Mouse (Mus musculus) c-Kit-positive CD71-positive TER-119-negative erythroid progenitor cells, embryonic 14.5 days (primary cell): ENCODE results near the gene Epm2aip1.

Experiments used
- DNase-seq: peaks from one replicate; pipeline ENCODE4 v3.0.0-alpha.2; 2013; ENCODE audit warnings: low read depth

The Epm2aip1 gene

DNA sequence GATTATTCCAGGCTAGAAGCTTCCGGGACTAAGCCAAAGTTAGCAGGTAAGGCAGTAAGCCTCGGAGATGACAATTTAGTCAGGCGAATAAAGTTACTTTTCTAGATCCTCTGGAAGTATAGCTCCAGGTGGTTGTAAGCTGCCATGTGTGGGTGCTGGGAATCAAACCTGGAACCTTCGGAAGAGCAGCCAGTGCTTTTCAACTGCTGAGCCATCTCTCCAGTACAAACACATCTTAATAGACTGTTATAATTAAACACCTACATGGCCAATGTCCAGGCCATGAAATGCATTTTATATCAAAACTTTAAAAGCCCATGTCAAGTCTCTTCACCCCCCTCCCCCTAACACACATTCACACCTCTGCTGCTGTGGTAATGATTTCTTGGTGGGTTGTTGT, 16.2 kb downstream of the Epm2aip1 start:
- DNase-seq: no peak

GRCm38 (mm10) chr9:111289294-111289831, 17.6 kb downstream of the Epm2aip1 start:
- no peak for DNase-seq

DNA sequence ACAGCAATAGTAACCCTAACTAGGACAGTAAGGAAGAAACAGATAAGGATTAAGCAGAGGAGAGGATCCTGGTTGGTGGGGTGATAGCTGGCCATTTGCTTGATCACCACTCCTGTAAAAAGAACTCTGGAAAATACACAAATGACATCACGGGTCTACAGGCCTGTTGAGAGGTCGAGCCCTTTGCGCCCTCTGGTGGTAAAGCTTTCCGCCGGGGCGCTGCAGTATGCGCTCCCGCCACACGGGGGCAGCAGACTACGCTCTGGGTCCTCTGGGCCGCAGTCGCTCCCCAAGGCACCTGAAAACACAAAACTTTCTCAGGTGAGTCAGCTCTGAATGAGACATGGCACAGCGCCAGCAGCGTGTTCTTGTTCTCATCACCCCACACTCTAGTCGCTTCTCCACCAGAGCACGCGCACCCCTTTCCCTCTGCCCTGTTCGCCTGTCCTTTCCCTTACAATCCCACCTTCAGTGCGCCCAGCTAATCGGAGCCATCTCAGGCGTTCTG, 18.2 kb downstream of the Epm2aip1 start:
- DNase-seq: peak; percentile 71

DNA sequence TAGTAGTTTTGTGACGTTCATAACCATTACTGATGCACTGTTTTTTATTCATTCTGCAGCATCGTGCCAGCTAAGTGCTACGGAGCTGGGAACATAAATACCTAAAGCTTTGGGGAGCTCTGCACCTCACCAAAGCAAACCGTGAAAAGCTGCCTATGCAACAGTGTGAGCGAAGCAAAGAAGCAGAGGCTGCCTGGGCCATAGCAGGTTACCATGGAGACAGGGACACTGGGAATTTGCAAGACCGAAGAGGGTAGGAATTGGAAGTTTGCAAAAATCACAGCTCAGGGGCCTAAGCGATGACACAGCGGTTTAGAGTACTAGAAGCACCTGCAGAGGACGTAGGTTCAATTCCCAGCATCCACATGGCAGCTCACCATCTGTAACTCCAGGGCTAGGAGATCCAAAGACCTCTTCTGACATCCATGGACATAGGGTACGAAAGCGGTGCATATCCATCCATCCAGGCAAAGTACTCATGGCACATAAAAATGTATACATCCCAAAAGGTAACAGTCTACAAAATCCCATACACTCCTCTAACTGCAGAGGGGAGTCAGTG, 18.9 kb downstream of the Epm2aip1 start:
- DNase-seq: no peak

DNA sequence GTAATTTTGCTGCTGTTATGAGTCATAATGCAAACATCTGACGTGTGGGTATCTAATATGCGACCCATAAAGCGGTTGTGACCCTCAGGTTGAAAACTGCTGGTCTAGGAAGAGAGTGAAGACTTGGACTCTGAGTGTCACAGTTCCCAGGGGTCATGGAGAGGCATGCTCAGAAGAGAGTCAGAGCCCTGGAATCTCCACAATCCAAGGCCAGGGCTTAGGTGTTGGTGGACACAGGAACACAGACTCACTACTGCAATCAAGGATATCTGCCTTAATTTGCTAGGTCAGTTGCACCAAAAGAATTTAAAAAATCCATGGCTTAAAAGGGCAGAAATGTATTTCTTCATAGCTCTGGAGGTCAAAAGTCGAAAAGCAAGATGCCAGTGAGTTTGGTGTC, 21.5 kb downstream of the Epm2aip1 start:
- no peak for DNase-seq

GRCm38 (mm10) chr9:111294911-111295310, 23.2 kb downstream of the Epm2aip1 start:
- no peak for DNase-seq

- no peak for DNase-seq
Observed at GRCm38 (mm10) chr9:111295323-111295722, 23.6 kb downstream of the Epm2aip1 start.

- DNase-seq: no peak
Observed at GRCm38 (mm10) chr9:111296433-111296832, 24.7 kb downstream of the Epm2aip1 start.

DNA sequence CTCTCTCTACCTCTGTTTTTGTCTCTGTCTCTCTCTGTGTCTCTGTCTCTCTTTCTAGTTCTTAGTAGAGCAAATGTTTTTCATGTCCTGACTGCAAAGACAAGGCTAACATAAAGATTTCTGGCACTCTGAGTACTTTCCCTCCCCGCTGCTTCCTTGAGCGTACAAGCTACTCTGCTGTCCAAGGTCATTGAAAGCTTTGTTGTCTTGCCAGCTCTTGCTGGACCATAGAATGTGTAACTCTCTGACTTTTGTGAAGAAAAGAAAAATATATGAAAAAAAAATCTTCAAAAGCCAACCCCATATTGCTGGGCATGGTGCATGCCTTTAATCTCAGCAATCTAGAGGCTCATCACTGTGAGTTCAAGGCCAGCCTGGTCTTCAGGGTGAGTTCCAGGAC, 26.9 kb downstream of the Epm2aip1 start:
- DNase-seq: no peak

DNA sequence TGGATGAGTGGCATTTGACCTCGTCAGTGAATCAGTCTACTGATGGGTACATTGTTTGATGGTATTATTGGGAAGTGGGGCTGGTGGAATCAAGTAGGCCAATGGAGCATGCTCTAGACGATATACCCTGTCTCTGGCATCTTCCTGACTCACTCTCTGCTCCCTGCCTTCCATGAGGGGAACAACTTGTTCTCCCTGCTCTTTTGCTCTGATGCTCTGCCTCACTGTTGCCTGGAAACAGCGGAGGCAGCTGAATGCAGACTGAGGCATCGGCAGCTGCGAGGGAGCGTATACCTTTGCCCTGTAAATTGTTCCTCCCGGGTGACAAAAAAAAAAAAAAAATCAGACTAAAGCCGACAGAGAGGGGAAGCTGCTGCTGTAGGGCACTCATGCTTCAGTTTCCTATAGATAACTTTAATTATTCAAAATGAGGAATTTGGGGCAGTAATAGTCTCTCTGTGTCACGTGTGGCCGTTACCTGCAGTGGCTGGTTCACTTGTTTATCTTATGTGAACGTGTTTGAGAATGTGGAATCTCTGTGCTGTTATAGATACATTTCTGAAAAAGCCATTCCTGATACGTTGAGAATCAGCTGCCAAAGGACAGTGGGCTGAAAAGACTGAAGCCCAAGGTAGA, 30.6 kb downstream of the Epm2aip1 start:
- no peak for DNase-seq

GRCm38 (mm10) chr9:111304036-111304435, 32.3 kb downstream of the Epm2aip1 start:
- no peak for DNase-seq

DNA sequence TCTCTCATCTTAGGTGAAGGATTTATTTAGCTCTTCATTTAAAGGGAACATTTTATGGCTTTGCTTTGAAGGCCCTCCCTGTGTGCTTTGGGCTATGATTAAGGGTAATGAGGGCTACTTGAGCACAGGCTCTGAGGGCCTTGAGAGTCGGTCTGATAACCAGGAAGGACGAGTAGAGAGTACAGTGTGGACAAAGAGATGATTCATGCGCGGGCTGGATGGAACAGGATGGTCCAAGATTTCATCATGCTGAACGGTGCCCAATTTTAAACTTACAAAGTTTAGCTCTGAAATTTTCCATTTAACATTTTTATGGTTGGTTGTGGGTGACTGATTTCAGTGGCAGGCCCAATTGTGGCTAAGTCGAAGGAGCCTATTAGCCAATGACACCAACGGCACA, 34.4 kb downstream of the Epm2aip1 start:
- no peak for DNase-seq

- no peak for DNase-seq
Observed at GRCm38 (mm10) chr9:111311031-111311842, 39.5 kb downstream of the Epm2aip1 start, which contains the start of gene Trank1. TSS of gene Trank1 (plus strand) at chr9:111311739.

GRCm38 (mm10) chr9:111311843-111312441, 40.2 kb downstream of the Epm2aip1 start:
- DNase-seq: no peak

DNA sequence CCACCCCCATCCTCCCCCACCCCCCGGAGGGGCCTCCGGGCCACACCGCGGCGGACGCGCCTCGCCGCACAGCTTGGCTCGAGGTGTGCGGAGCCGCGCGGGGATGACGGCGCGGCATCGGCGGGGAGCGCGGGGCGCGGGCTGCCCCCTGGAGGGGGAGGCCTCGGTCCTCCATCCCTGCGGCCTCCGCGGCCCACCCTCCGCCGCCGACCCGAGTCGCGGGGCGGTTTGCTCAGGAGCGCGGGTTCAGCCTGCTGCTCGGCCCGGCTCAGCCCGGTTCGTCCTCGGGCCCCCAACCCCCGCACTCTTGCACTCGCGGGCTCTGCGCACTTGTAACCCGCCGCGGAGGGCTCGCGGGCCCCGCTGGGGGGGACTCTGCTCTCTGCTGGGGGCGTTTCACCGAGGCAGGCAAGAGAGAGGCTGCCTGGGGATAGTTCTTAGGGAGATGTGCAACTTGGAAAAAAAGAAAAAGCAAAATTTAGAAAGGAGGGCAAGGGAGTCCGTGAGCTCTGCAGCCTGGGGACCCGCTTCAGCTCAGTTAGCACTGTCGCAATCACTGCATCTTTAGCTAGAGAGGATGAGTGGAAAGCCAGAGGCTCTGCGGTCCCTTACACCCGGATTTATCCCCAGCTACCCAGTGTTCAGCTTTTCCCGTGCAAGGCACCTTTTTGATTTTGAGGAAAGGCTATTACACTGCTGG, 40.9 kb downstream of the Epm2aip1 start:
- no peak for DNase-seq

DNA sequence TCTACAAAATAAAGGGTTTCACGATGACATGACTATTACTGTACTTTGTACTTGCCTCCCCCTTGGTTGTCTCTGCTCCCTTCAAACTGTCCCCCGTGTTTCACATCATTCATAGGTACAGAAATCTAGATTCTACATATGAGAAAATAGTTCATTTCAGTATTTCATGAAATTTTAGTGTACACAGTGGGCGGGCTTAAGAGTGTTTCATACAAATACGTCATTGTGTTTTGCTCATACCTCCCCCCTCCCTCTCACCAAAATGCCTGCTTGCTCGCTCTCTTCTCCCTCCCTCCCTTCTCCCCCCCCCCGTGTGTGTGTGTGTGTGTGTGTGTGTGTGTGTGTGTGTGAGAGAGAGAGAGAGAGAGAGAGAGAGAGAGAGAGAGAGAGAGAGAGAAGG, 41.6 kb downstream of the Epm2aip1 start:
- DNase-seq: no peak

DNA sequence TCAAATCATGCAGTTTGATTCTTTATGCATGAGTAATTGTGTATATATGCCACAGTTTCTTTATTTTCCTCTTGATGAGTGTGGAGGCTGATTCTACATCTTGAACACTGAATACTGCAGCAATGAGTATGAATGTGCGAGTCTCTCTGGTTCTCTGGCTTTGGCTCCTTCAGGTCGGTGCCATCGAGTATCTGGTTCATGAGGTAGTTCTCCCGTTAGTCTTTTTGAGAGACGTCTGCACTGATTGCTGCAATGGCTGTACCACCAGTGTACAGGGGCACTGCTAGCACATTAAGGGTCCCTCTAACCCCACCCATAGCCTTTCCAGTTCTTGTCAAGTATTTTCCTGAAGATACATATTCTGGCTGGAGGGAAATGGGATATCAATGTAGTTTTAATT, 42.1 kb downstream of the Epm2aip1 start:
- no peak for DNase-seq

DNA sequence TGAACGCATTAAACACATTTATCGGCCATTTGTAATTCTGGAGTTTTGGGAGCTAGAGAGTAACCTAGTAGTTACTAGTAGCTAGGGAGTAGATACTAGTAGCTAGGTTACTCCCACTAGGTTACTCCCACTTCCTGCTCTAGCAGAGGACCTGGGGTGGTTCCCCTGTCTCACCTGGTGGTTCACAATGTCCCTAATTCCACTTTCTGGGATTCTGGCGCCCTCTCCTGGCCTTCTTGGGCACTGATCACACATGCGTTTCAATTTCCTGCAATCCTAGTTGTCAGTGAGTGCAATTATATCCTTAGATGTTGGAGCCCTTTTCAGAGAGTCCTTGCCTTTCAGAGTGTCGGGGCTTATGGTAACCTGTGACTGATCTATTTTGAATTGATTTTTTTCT, 42.5 kb downstream of the Epm2aip1 start:
- peak; percentile 31 for DNase-seq

DNA sequence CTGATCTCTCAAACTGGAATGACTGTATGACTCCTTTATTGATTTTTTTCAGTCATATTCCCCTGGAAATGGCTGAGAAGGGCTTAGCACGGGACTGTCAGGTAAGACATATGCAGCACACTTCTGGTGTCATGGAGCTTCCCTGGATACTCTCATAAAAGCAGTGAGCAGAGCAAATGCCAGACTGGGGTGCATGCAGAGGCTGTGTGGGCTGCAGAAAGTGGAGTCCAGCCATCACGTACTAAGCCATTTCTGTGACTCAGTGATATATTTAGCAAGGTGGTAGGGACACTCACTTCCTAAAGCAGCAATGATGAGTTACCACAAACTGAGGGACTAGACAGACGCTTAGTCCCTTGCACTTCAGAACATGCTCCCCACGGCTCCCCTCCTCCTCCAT, 49.2 kb downstream of the Epm2aip1 start:
- no peak for DNase-seq

DNA sequence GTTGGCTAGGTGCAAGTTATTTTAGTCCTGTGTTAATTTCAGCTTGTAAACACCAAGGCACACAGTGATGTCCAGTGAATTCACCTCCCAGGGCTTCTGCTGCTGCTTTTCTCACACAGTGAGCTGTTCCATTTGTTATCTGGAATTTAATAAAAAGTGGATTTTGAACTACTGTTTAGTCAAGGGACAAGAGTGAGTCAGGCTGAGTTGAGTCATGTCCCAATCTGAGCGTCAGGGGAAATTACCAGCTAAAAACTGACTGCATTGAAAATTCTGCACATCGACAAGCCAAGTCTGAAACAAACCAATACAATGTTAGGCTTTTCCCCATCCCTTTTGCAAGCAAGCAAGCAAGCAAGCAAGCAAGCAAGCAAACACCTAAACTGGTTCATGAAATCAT, 53.2 kb downstream of the Epm2aip1 start:
- DNase-seq: no peak
